Mouse (Mus musculus) left cerebral cortex, postnatal 4 days (tissue): ENCODE data around the gene Creb3l4. TPM values are rescaled to one million over a fixed set of nuclear protein-coding genes. Genes with fewer than 3 reads are reported as not detected.

Experiments used
- DNase-seq: peaks from one replicate; pipeline ENCODE4 v3.0.0-alpha.2; 2022
- intact Hi-C: fragments of 180-260 bp; cut with DNase I; formaldehyde crosslinking; loops from one replicate; pipeline ENCODE4 v1.15.1; 2025
- microRNA-seq: library from miRNA; unstranded; fragments of <30 nt; microRNA quantifications from one replicate; pipeline ENCODE4 v1.2.0, GENCODE M21; 2022
- total RNA-seq, 2 experiments: library from RNA; stranded (reverse); gene quantifications; 2 replicates each; pipeline ENCODE4 v1.2.3; 2021

The Creb3l4 gene
- total RNA-seq, 2 experiments from 2014 or later, result 0.24 to 0.28 TPM

GRCm38 (mm10) chr3:90204582-90204981 is 38.7 kb downstream of the Creb3l4 start:
- DNase-seq, result no peak
- intact Hi-C loops, result no loop called here

GRCm38 (mm10) chr3:90203619-90204018 is 39.7 kb downstream of the Creb3l4 start:
- DNase-seq, result no peak
- intact Hi-C loops, result no loop called here

GRCm38 (mm10) chr3:90202884-90203283 is 40.4 kb downstream of the Creb3l4 start:
- intact Hi-C loops, result no loop called here
- DNase-seq, result no peak

GRCm38 (mm10) chr3:90197548-90197947 is 45.8 kb downstream of the Creb3l4 start:
- DNase-seq, result no peak
- intact Hi-C loops, result no loop called here

- intact Hi-C loops, result no loop called here
- DNase-seq, result no peak
Observed at GRCm38 (mm10) chr3:90195644-90196043, 47.7 kb downstream of the Creb3l4 start.

GRCm38 (mm10) chr3:90194759-90195158 is 48.6 kb downstream of the Creb3l4 start:
- DNase-seq, result no peak
- intact Hi-C loops, result no loop called here

GRCm38 (mm10) chr3:90190859-90191510 is 52.3 kb downstream of the Creb3l4 start:
- intact Hi-C loops, result no loop called here
- DNase-seq, result no peak

Small RNA genes lying within 50 kb of the gene (microRNA-seq; reads per million reads assigned to microRNA genes)
- gene Mir7012, result not detected

Other genes with a start within 250 kb of the Creb3l4 start
- 10 to 100 TPM; 55.0 to 60.9 TPM for gene Hax1, start 244.7 kb downstream of the Creb3l4 start, total RNA-seq
- 10 to 100 TPM; 72.3 to 83.5 TPM for gene 4933434E20Rik, start 191.9 kb downstream of the Creb3l4 start, total RNA-seq
- 100 to 1,000 TPM; 212 to 217 TPM for gene Ubap2l, start 190.9 kb downstream of the Creb3l4 start, total RNA-seq
- gene Tpm3, start 170.9 kb downstream of the Creb3l4 start, total RNA-seq, result 100 to 1,000 TPM; 291 to 310 TPM
- gene Nup210l, start 139.4 kb downstream of the Creb3l4 start, total RNA-seq, result under 1 TPM; 0.46 to 0.50 TPM
- gene Rps27, start 29.9 kb downstream of the Creb3l4 start, total RNA-seq, result 1,000 to 10,000 TPM; 1,145 to 1,256 TPM
- gene Rab13, start 29.8 kb downstream of the Creb3l4 start, total RNA-seq, result 10 to 100 TPM; 11.5 to 12.1 TPM
- 10 to 100 TPM; 42.7 to 53.0 TPM for gene Jtb, start 11.9 kb downstream of the Creb3l4 start, total RNA-seq
- 10 to 100 TPM; 41.2 TPM for gene Slc39a1, start 4.7 kb upstream of the Creb3l4 start, total RNA-seq
- gene Crtc2, start 10.7 kb upstream of the Creb3l4 start, total RNA-seq, result 10 to 100 TPM; 29.6 to 31.4 TPM
- 10 to 100 TPM; 29.8 to 29.9 TPM for gene Dennd4b, start 21.7 kb upstream of the Creb3l4 start, total RNA-seq
- 100 to 1,000 TPM; 101 to 117 TPM for gene Gatad2b, start 49.7 kb upstream of the Creb3l4 start, total RNA-seq
- gene Slc27a3, start 146.4 kb upstream of the Creb3l4 start, total RNA-seq, result 10 to 100 TPM; 25.8 to 26.3 TPM
- 10 to 100 TPM; 71.0 to 73.8 TPM for gene Ints3, start 190.1 kb upstream of the Creb3l4 start, total RNA-seq
- gene Npr1, start 222.4 kb upstream of the Creb3l4 start, total RNA-seq, result 1 to 10 TPM; 3.1 to 3.8 TPM
- gene Ilf2, start 232.6 kb upstream of the Creb3l4 start, total RNA-seq, result 100 to 1,000 TPM; 155 to 161 TPM
- gene Snapin, start 247.5 kb upstream of the Creb3l4 start, total RNA-seq, result 10 to 100 TPM; 35.4 to 37.2 TPM